Mouse (Mus musculus) cerebellum, adult 18-20 months (tissue): ENCODE measurements around the gene Klrc3.
"Not testable (repeated sequence)": the region's sequence is repeated elsewhere in the genome, so short reads cannot be mapped to it uniquely, and the experiment has no call there.

Experiments
- DNase-seq, 2 experiments: peaks; one replicate each; pipeline ENCODE4 v3.0.0; 2021

Gene Klrc3

GRCm38 (mm10) chr6:129643237-129643636 is at the start of gene Klrc3:
Klrc3 (minus strand) TSS chr6:129643337.
- not testable (repeated sequence) for DNase-seq

DNA sequence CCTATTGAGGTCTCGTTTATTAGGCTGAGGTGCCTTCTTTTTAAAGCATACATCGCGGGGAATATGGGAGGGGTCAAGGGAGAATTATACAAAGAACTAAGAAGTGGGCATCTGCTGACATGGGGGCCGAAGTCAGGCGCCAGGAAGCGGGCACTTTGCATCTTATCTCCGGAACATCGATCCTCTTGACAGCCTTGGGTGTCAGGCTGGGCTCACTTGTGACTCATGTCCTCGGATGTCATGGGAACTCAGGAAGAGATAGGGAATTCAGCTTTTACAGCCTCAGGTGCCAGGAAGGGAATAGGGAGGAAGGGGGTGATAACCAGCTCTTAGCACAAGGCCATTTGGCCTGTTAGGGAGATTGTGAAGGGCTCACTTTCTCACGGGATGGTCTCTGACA is 48.3 kb upstream of the Klrc3 start:
- not testable (repeated sequence) for DNase-seq

GRCm38 (mm10) chr6:129680379-129680778 is 37.2 kb upstream of the Klrc3 start:
- no peak for DNase-seq

GRCm38 (mm10) chr6:129678873-129679272 is 35.7 kb upstream of the Klrc3 start, which contains the start of gene Klrc1:
Klrc1 (minus strand) TSS chr6:129678973.
- DNase-seq = no peak

DNA sequence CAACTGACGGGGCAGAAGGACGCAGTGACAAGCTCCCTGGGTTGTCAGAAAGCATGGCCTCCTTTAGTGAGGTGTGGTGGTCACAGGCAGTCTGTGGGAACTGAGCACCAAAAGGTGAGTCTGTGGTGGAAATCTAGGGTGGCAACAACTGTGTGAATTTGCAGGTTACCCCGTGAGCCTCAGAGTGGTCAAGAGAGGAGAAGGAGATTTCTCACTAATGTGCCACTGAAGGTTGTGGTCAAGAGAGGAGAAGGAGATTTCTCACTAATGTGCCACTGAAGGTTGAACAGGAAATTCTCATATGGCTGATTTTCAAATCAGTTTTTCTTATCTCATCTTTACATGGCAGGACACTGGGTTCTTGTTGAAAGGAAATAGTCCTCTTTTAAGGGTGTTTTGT is 18.2 kb upstream of the Klrc3 start:
- not testable (repeated sequence) for DNase-seq

DNA sequence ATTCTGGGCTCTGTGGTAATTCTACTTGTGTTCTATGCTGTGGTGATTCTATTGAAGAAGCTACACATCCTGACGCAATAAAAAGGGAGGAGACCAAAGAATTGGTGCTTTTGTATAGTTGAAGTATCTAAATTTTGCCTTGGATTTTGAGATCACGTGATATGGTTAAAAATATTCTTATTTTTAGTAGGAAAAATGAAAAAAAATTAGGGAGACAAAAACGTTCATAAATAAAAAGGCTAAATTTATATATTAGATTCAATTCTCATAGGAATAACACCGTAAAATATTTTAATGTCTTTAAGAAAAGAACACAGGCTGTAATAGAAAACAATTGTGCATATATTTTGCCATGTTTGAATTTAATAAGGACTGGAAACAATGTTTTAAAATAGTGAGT is 17.5 kb upstream of the Klrc3 start, which contains the start of gene Klrc2:
Klrc2 (minus strand) TSS at position 101 of the 400 bp plus-strand sequence.
- DNase-seq = not testable (repeated sequence)

GRCm38 (mm10) chr6:129644054-129644453 is 917 bp upstream of the Klrc3 start:
- DNase-seq = not testable (repeated sequence)

- DNase-seq = not testable (repeated sequence)
Observed at GRCm38 (mm10) chr6:129631046-129631445, 12.1 kb downstream of the Klrc3 start.

DNA sequence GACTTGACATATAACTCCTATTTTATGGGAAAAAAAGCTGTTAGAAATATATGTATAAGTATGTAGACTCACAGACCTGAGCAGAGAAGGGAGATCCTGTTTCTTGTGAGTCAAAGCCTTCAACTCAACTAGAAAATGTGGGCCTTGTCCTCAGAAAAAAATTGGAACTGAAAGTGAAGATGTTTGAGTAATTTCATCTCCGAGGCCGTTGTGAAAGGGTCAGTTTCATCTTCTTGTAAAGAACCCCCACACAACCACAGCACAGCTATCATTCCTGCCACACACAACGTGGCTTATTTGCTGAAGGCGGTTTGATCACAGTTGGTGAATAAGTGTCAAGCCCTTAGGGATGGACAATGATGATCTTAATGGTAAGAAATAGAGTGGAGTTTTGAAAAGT is 19.4 kb downstream of the Klrc3 start, which contains the start of gene Klrk1:
Klrk1 (minus strand) TSS at position 130 of the 400 bp plus-strand sequence.
- DNase-seq = no peak

GRCm38 (mm10) chr6:129608372-129608771 is 34.8 kb downstream of the Klrc3 start:
- no peak for DNase-seq

- DNase-seq = no peak
Observed at GRCm38 (mm10) chr6:129591508-129591907, 51.6 kb downstream of the Klrc3 start, which contains the start of gene Klrd1. Klrd1 (plus strand) TSS chr6:129591782.
